Mouse (Mus musculus) layer of hippocampus, adult 18-20 months (tissue): ENCODE results near the gene Itgb4. TPM values are rescaled to one million over a fixed set of nuclear protein-coding genes. Genes with fewer than 3 reads are reported as not detected.

Experiments used
- DNase-seq, 2 experiments: peaks; one replicate each; pipeline ENCODE4 v3.0.0; 2022; ENCODE audit warnings: low spot score in 2 of 2
- total RNA-seq, 2 experiments: library from RNA; stranded (reverse); gene quantifications; 2 replicates each; pipeline ENCODE4 v1.2.3; 2021

Gene Itgb4
- total RNA-seq, 2 experiments from 2014 or later: 7.9 to 8.7 TPM

GRCm38 (mm10) chr11:116057237-116057881 is 82.8 kb downstream of the Itgb4 start:
- no peak for DNase-seq

Other genes starting within 250 kb of the Itgb4 start
- gene Tmem94, start 209.3 kb upstream of the Itgb4 start, total RNA-seq: 10 to 100 TPM; 50.9 to 56.1 TPM
- gene Caskin2, start 161.1 kb upstream of the Itgb4 start, total RNA-seq: 10 to 100 TPM; 19.4 to 19.9 TPM
- gene Tsen54, start 160.0 kb upstream of the Itgb4 start, total RNA-seq: 10 to 100 TPM; 11.1 to 11.4 TPM
- 1 to 10 TPM; 2.5 to 3.0 TPM for gene Llgl2, start 150.7 kb upstream of the Itgb4 start, total RNA-seq
- gene Myo15b, start 116.3 kb upstream of the Itgb4 start, total RNA-seq: under 1 TPM; 0.15 to 0.57 TPM
- gene Smim5, start 74.7 kb upstream of the Itgb4 start, total RNA-seq: under 1 TPM; 0.46 to 0.74 TPM
- not detected for gene Smim6, start 62.7 kb upstream of the Itgb4 start, total RNA-seq
- 10 to 100 TPM; 51.3 to 56.7 TPM for gene Sap30bp, start 41.4 kb upstream of the Itgb4 start, total RNA-seq
- gene Recql5, start 41.2 kb upstream of the Itgb4 start, total RNA-seq: 10 to 100 TPM; 28.6 to 29.4 TPM
- 10 to 100 TPM; 11.7 to 14.1 TPM for gene Galk1, start 38.0 kb downstream of the Itgb4 start, total RNA-seq
- gene H3f3b, start 53.3 kb downstream of the Itgb4 start, total RNA-seq: 100 to 1,000 TPM; 267 to 281 TPM
- 10 to 100 TPM; 20.6 to 23.1 TPM for gene Unk, start 55.6 kb downstream of the Itgb4 start, total RNA-seq
- 1 to 10 TPM; 1.6 to 3.0 TPM for gene Unc13d, start 103.3 kb downstream of the Itgb4 start, total RNA-seq
- gene Wbp2, start 112.3 kb downstream of the Itgb4 start, total RNA-seq: 100 to 1,000 TPM; 450 to 480 TPM
- 1 to 10 TPM; 4.8 to 6.2 TPM for gene Trim47, start 152.5 kb downstream of the Itgb4 start, total RNA-seq
- 1 to 10 TPM; 6.7 to 8.3 TPM for gene Trim65, start 156.4 kb downstream of the Itgb4 start, total RNA-seq
- gene Mrpl38, start 164.2 kb downstream of the Itgb4 start, total RNA-seq: 10 to 100 TPM; 60.2 to 61.2 TPM
- gene Fbf1, start 193.5 kb downstream of the Itgb4 start, total RNA-seq: 10 to 100 TPM; 82.3 to 83.6 TPM
- 10 to 100 TPM; 33.7 to 39.8 TPM for gene Ten1, start 224.1 kb downstream of the Itgb4 start, total RNA-seq
- gene Acox1, start 224.3 kb downstream of the Itgb4 start, total RNA-seq: 100 to 1,000 TPM; 125 TPM